Mouse (Mus musculus) MEL (cell line): ENCODE measurements at regions not wholly inside any gene's neighbourhood (a gene's known extent, or its start where the extent isn't known, plus 50 kb on each side); places are given as distances from the start of the nearest gene placed in this dataset.

ENCODE experiments used
- CHD1 ChIP-seq: IDR thresholded peaks from 2 replicates; pipeline ENCODE4 v1.6.1; 2012; ENCODE audit warnings: low read depth, mild to moderate bottlenecking, inconsistent platforms, low read length, improper control_type of control experiment
- GATA1 ChIP-seq: IDR thresholded peaks from 2 replicates; pipeline ENCODE4 v1.6.1; 2011; ENCODE audit warnings: low read depth, low read length, improper control_type of control experiment
- USF1 ChIP-seq: IDR thresholded peaks from 2 replicates; pipeline ENCODE4 v1.6.1; 2014; ENCODE audit warnings: low read depth, mild to moderate bottlenecking, inconsistent platforms, low read length, improper control_type of control experiment, moderate library complexity

DNA sequence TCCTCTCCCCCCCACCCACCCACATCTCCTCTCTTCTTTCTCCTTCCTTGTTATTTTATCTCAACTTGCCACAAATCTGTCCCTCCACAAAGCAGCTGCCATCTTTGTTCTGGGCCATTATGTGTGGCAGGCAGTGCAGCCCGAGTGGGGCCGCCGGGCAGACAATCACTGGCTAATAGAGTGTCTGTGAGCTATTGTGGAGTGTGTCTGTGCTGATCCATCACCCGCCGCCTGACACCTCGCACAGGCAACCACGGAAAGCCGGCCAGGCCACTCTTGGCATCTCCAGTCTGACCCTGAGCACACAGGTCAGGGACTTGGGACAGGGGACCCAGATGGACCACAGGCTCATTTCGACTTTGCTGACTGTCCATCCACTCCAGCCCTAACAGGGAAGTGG lies 146.5 kb upstream of the Lhx5 start:
- TF ChIP-seq CHD1 (no peak), GATA1 (no peak), USF1 (no peak)
